Mouse (Mus musculus) MEL (cell line): ENCODE data around the gene Man2b2. TPM values are rescaled to one million over a fixed set of nuclear protein-coding genes. Genes with fewer than 3 reads are reported as not detected.

ENCODE experiments used
- DNase-seq: peaks from one replicate; pipeline ENCODE4 v3.0.0; 2011; ENCODE audit warnings: low read depth, low spot score
- H3K27ac ChIP-seq: 2 replicates; pipeline ENCODE4 v1.5.1; 2012; ENCODE audit warnings: low read depth, mild to moderate bottlenecking, control low read depth, low read length, moderate library complexity; ENCODE audit not compliant: control insufficient read depth
- H3K27me3 ChIP-seq, 2 experiments: fragments of 150-350 bp in 1 of 2; sonication (generic) in 1 of 2; 2 replicates each; pipeline ENCODE4 v1.6.1; 2012; ENCODE audit warnings: low read length in 2 of 2, mild to moderate bottlenecking in 2 of 2, improper control_type of control experiment in 1 of 2, moderate library complexity in 1 of 2; ENCODE audit not compliant: insufficient read depth in 2 of 2, control insufficient read depth in 1 of 2
- H3K36me3 ChIP-seq, 2 experiments: 2 replicates each; pipeline ENCODE4 v1.6.1; 2012 to 2014; ENCODE audit warnings: low read length in 2 of 2, improper control_type of control experiment in 1 of 2, inconsistent platforms in 1 of 2, mild to moderate bottlenecking in 1 of 2; ENCODE audit not compliant: insufficient read depth in 2 of 2, control insufficient read depth in 1 of 2
- H3K4me1 ChIP-seq, 2 experiments: fragments of 150-350 bp in 1 of 2; sonication (generic) in 1 of 2; 2 replicates each; pipeline ENCODE4 v1.6.1; 2012; ENCODE audit warnings: low read length in 2 of 2, improper control_type of control experiment in 1 of 2, mild to moderate bottlenecking in 1 of 2; ENCODE audit not compliant: insufficient read depth in 2 of 2, control insufficient read depth in 1 of 2
- H3K4me3 ChIP-seq, 2 experiments: fragments of 150-350 bp in 1 of 2; sonication (generic) in 1 of 2; 2 replicates each; pipeline ENCODE4 v1.5.1; 2012; ENCODE audit warnings: low read depth in 2 of 2, low read length in 2 of 2, mild to moderate bottlenecking in 2 of 2, moderate library complexity in 2 of 2, control low read depth in 1 of 2, improper control_type of control experiment in 1 of 2; ENCODE audit not compliant: control insufficient read depth in 1 of 2, insufficient read depth in 1 of 2
- H3K79me2 ChIP-seq: 2 replicates; pipeline ENCODE4 v1.6.1; 2012; ENCODE audit warnings: mild to moderate bottlenecking, low read length, moderate library complexity; ENCODE audit not compliant: control insufficient read depth, poor library complexity, insufficient read depth
- H3K9ac ChIP-seq: 2 replicates; pipeline ENCODE4 v1.6.1; 2012; ENCODE audit warnings: low read depth, mild to moderate bottlenecking, control low read depth, low read length, moderate library complexity; ENCODE audit not compliant: control insufficient read depth, poor library complexity, severe bottlenecking
- H3K9me3 ChIP-seq: fragments of 150-350 bp; sonication (generic); replicated peaks from 2 replicates; pipeline ENCODE4 v1.6.1; 2012; ENCODE audit warnings: mild to moderate bottlenecking, low read length, improper control_type of control experiment, moderate library complexity; ENCODE audit not compliant: insufficient read depth
- BHLHE40 ChIP-seq: IDR thresholded peaks from 2 replicates; pipeline ENCODE4 v1.6.1; 2012; ENCODE audit warnings: low read depth, mild to moderate bottlenecking, inconsistent platforms, low read length, improper control_type of control experiment, borderline replicate concordance
- CHD1 ChIP-seq: IDR thresholded peaks from 2 replicates; pipeline ENCODE4 v1.6.1; 2012; ENCODE audit warnings: low read depth, mild to moderate bottlenecking, inconsistent platforms, low read length, improper control_type of control experiment
- CHD2 ChIP-seq: IDR thresholded peaks from 2 replicates; pipeline ENCODE4 v1.6.1; 2011; ENCODE audit warnings: low read length, improper control_type of control experiment
- CTCF ChIP-seq, 3 experiments: IDR thresholded peaks in 2 of 3; conservative IDR thresholded peaks in 1 of 3; 2 replicates each; pipeline ENCODE4 v1.5.1; 2011 to 2012; ENCODE audit warnings: low read length in 3 of 3, low read depth in 2 of 3, mild to moderate bottlenecking in 2 of 3, improper control_type of control experiment in 1 of 3, inconsistent platforms in 1 of 3, mixed read lengths in 1 of 3, moderate library complexity in 1 of 3; ENCODE audit not compliant: control insufficient read depth in 1 of 3, insufficient read depth in 1 of 3, poor library complexity in 1 of 3, severe bottlenecking in 1 of 3
- E2F4 ChIP-seq: IDR thresholded peaks from 2 replicates; pipeline ENCODE4 v1.6.1; 2011; ENCODE audit warnings: low read depth, low read length, improper control_type of control experiment, borderline replicate concordance
- ELF1 ChIP-seq: IDR thresholded peaks from 2 replicates; pipeline ENCODE4 v1.6.1; 2014; ENCODE audit warnings: low read depth, mild to moderate bottlenecking, inconsistent platforms, low read length, improper control_type of control experiment, moderate library complexity
- EP300 ChIP-seq, 2 experiments: IDR thresholded peaks; 2 replicates each; pipeline ENCODE4 v1.6.1; 2011; ENCODE audit warnings: improper control_type of control experiment in 2 of 2, low read length in 2 of 2, low read depth in 1 of 2, mild to moderate bottlenecking in 1 of 2
- ETS1 ChIP-seq: IDR thresholded peaks from 2 replicates; pipeline ENCODE4 v1.6.1; 2012; ENCODE audit warnings: low read depth, mild to moderate bottlenecking, inconsistent platforms, low read length, improper control_type of control experiment, moderate library complexity
- GATA1 ChIP-seq: IDR thresholded peaks from 2 replicates; pipeline ENCODE4 v1.6.1; 2011; ENCODE audit warnings: low read depth, low read length, improper control_type of control experiment
- HCFC1 ChIP-seq: IDR thresholded peaks from 2 replicates; pipeline ENCODE4 v1.6.1; 2012; ENCODE audit warnings: low read depth, mild to moderate bottlenecking, inconsistent platforms, low read length, improper control_type of control experiment, moderate library complexity
- MAFK ChIP-seq: IDR thresholded peaks from 2 replicates; pipeline ENCODE4 v1.6.1; 2011; ENCODE audit warnings: low read depth, mild to moderate bottlenecking, low read length, improper control_type of control experiment, borderline replicate concordance
- MAX ChIP-seq: IDR thresholded peaks from 2 replicates; pipeline ENCODE4 v1.6.1; 2011; ENCODE audit warnings: low read length, improper control_type of control experiment
- MAZ ChIP-seq: IDR thresholded peaks from 2 replicates; pipeline ENCODE4 v1.6.1; 2012; ENCODE audit warnings: low read depth, mild to moderate bottlenecking, inconsistent platforms, low read length, improper control_type of control experiment
- MEF2A ChIP-seq: IDR thresholded peaks from 2 replicates; pipeline ENCODE4 v1.6.1; 2014; ENCODE audit warnings: low read depth, mild to moderate bottlenecking, inconsistent platforms, low read length, improper control_type of control experiment; ENCODE audit not compliant: poor library complexity, insufficient replicate concordance, severe bottlenecking; ENCODE audit errors: extremely low read depth
- MXI1 ChIP-seq: IDR thresholded peaks from 2 replicates; pipeline ENCODE4 v1.6.1; 2011; ENCODE audit warnings: mild to moderate bottlenecking, low read depth, low read length, improper control_type of control experiment
- MYC ChIP-seq: IDR thresholded peaks from 2 replicates; pipeline ENCODE4 v1.6.1; 2011; ENCODE audit warnings: low read depth, mild to moderate bottlenecking, low read length, improper control_type of control experiment, moderate library complexity
- NELFE ChIP-seq: IDR thresholded peaks from 2 replicates; pipeline ENCODE4 v1.6.1; 2011; ENCODE audit warnings: low read depth, low read length, improper control_type of control experiment
- NRF1 ChIP-seq: IDR thresholded peaks from 2 replicates; pipeline ENCODE4 v1.6.1; 2014; ENCODE audit warnings: low read depth, mild to moderate bottlenecking, inconsistent platforms, low read length, improper control_type of control experiment, moderate library complexity; ENCODE audit not compliant: poor library complexity, insufficient read depth, severe bottlenecking
- POLR2A ChIP-seq, 2 experiments: IDR thresholded peaks; 2 replicates each; pipeline ENCODE4 v1.6.1; 2011 to 2012; ENCODE audit warnings: low read length in 2 of 2, mild to moderate bottlenecking in 2 of 2, control low read depth in 1 of 2, improper control_type of control experiment in 1 of 2, low read depth in 1 of 2, moderate library complexity in 1 of 2; ENCODE audit not compliant: control insufficient read depth in 1 of 2, insufficient read depth in 1 of 2, poor library complexity in 1 of 2
- POLR2AphosphoS5 ChIP-seq: IDR thresholded peaks from 2 replicates; pipeline ENCODE4 v1.6.1; 2012; ENCODE audit warnings: low read depth, borderline replicate concordance, mild to moderate bottlenecking, inconsistent platforms, low read length, moderate library complexity, mixed read lengths
- RAD21 ChIP-seq: IDR thresholded peaks from 2 replicates; pipeline ENCODE4 v1.6.1; 2011; ENCODE audit warnings: mild to moderate bottlenecking, low read depth, low read length, improper control_type of control experiment
- SIN3A ChIP-seq: IDR thresholded peaks from 2 replicates; pipeline ENCODE4 v1.6.1; 2012; ENCODE audit warnings: low read length, improper control_type of control experiment, inconsistent platforms
- SMC3 ChIP-seq: IDR thresholded peaks from 2 replicates; pipeline ENCODE4 v1.6.1; 2011; ENCODE audit warnings: low read depth, low read length, improper control_type of control experiment
- TAL1 ChIP-seq: IDR thresholded peaks from 2 replicates; pipeline ENCODE4 v1.6.1; 2012; ENCODE audit warnings: mild to moderate bottlenecking, inconsistent platforms, low read length, moderate library complexity, mixed read lengths
- TBP ChIP-seq: IDR thresholded peaks from 2 replicates; pipeline ENCODE4 v1.8.0; 2011; ENCODE audit warnings: low read depth, low read length, improper control_type of control experiment
- TCF12 ChIP-seq: IDR thresholded peaks from 2 replicates; pipeline ENCODE4 v1.6.1; 2014; ENCODE audit warnings: low read depth, mild to moderate bottlenecking, inconsistent platforms, low read length, improper control_type of control experiment, moderate library complexity
- UBTF ChIP-seq: IDR thresholded peaks from 2 replicates; pipeline ENCODE4 v1.6.1; 2012; ENCODE audit warnings: low read depth, mild to moderate bottlenecking, inconsistent platforms, low read length, improper control_type of control experiment, moderate library complexity, borderline replicate concordance; ENCODE audit not compliant: insufficient read depth
- USF1 ChIP-seq: IDR thresholded peaks from 2 replicates; pipeline ENCODE4 v1.6.1; 2014; ENCODE audit warnings: low read depth, mild to moderate bottlenecking, inconsistent platforms, low read length, improper control_type of control experiment, moderate library complexity
- USF2 ChIP-seq, 2 experiments: IDR thresholded peaks; 2 replicates each; pipeline ENCODE4 v1.6.1; 2011 to 2012; ENCODE audit warnings: improper control_type of control experiment in 2 of 2, low read length in 2 of 2, borderline replicate concordance in 1 of 2, inconsistent platforms in 1 of 2, low read depth in 1 of 2, mild to moderate bottlenecking in 1 of 2; ENCODE audit not compliant: insufficient read depth in 1 of 2
- ZC3H11A ChIP-seq: IDR thresholded peaks from 2 replicates; pipeline ENCODE4 v1.6.1; 2012; ENCODE audit warnings: low read depth, mild to moderate bottlenecking, inconsistent platforms, low read length, improper control_type of control experiment
- ZKSCAN1 ChIP-seq: IDR thresholded peaks from 2 replicates; pipeline ENCODE4 v1.6.1; 2012; ENCODE audit warnings: low read depth, mild to moderate bottlenecking, inconsistent platforms, low read length, improper control_type of control experiment, moderate library complexity
- ZMIZ1 ChIP-seq: IDR thresholded peaks from 2 replicates; pipeline ENCODE4 v1.6.1; 2012; ENCODE audit warnings: low read depth, mild to moderate bottlenecking, inconsistent platforms, low read length, improper control_type of control experiment, moderate library complexity
- ZNF384 ChIP-seq: IDR thresholded peaks from 2 replicates; pipeline ENCODE4 v1.6.1; 2012; ENCODE audit warnings: low read depth, mild to moderate bottlenecking, inconsistent platforms, low read length, improper control_type of control experiment
- polyA plus RNA-seq, 2 experiments: library from polyadenylated mRNA; stranded (reverse) in 1 of 2; unstranded in 1 of 2; fragments of >175 nt in 1 of 2; fragments of >200 nt in 1 of 2; gene quantifications; 2 replicates each; pipeline versions ENCODE4 v1.2.1 to v1.2.4; 2012; ENCODE audit warnings: low replicate concordance in 2 of 2, low read depth in 1 of 2; ENCODE audit not compliant: insufficient read length in 2 of 2, insufficient read depth in 1 of 2, missing spikeins in 1 of 2
- total RNA-seq: library from RNA; depleted of rRNA; stranded (reverse); fragments of 300-350 nt; gene quantifications from 2 replicates; pipeline ENCODE4 v1.2.3, GENCODE M21; 2012; rRNA removed

Man2b2 gene
- total RNA-seq = 9.3 and 11.4 TPM in 2 replicates
- 10 to 100 TPM in 1 of 2 experiments, not detected in 1; 37.1 TPM for polyA plus RNA-seq

DNA sequence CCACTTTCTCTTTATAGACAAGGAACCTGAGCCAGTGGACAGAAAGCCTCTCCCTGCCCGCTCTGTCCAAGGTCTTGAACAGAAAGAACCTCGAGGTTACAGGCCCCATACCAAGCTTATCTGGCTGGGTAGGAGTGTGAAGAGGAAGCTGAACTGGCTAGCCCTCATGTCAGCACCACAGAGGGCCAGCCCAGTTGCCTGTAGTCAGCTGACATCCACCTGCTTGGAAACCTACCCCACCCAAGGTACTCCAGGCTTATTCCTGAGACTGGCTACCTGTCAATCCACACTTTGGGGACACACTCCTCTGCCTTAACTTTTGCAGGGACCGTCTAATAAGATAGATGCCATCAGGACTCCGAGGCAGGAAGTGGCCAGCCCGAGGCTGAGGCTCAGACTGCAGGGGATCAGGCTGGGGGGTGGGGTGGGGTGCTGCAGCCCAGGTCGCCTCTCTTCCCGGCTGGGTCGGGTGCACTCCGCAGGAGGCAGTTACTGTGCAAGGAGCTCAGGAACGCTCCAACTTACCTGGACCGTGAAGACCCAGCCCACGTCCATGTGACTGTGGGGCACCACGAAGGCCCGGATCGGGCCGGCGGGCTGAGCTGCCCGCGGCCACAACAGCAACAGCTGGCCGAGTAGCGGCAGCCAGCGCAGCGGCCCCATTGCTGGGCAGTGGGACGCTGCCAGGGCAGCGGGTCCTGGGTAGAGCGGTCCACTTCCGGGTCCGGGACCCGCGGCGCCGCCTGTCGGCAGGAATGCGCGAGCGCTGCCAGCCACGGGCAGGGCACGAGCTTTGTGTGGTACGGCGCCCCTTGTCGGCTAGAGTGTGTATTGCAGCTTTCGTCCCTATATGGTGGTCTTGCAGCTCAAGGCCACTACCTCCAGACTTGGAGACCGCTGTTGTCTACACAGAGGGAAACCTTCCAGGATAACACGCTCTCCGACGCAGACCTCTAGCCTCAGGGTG is at the start of gene Man2b2:
Gene Man2b2, minus strand, starts transcription at position 741 of the 967 bp plus-strand sequence.
- H3K9ac ChIP-seq = peak within 1 kb of the TSS; percentile 93
- H3K4me3 ChIP-seq = peak within 1 kb of the TSS; percentile 86 to 92
- peaks cover 0 to 13% of the 10 kb centered on the region in 2 experiments; a peak in 2 of 4 replicates for H3K4me1 ChIP-seq
- DNase-seq = peak; percentile 95
- H3K79me2 ChIP-seq = no peaks in the 10 kb centered on the region; the same call in 1 of the 2 replicates
- H3K36me3 ChIP-seq = peaks cover 2 to 3% of the 10 kb centered on the region in 2 experiments; a peak in 1 of 4 replicates
- H3K27me3 ChIP-seq = no peaks in the 10 kb centered on the region
- H3K9me3 ChIP-seq = no peaks in the 10 kb centered on the region
- TF ChIP-seq MAX = peak; percentile 82
- TF ChIP-seq POLR2A (IDR thresholded peaks at IDR 0.05; ENCODE audit: control insufficient read depth in 1 of 2, insufficient read depth in 1 of 2, low read depth in 1 of 2, low read length in 2 of 2, poor library complexity in 1 of 2) = peak; percentile 72 to 80
- peak; percentile 67 for TF ChIP-seq RAD21
- TF ChIP-seq ETS1 = peak; percentile 33; the same call in 1 of the 2 replicates
- peak in 1 of 2 experiments; percentile 37; a peak in 1 of 4 replicates for TF ChIP-seq EP300 (IDR thresholded peaks at IDR 0.05; ENCODE audit: low read depth in 1 of 2, low read length in 2 of 2)
- TF ChIP-seq NELFE = peak; percentile 80
- TF ChIP-seq ELF1 = peak; percentile 100
- TF ChIP-seq ZMIZ1 = peak; percentile 57; the same call in 1 of the 2 replicates
- TF ChIP-seq USF1 = peak; percentile 61
- TF ChIP-seq HCFC1 = peak; percentile 85
- TF ChIP-seq ZC3H11A = peak; percentile 57
- no peak for TF ChIP-seq ZKSCAN1
- TF ChIP-seq NRF1 = peak; percentile 27; the same call in 1 of the 2 replicates
- no peak for TF ChIP-seq MAFK
- TF ChIP-seq ZNF384 = peak; percentile 55; the same call in 1 of the 2 replicates
- peak in 2 of 3 experiments; percentile 98 to 100 for TF ChIP-seq CTCF (IDR thresholded peaks at IDR 0.05 in 2 of 3, conservative IDR thresholded peaks at IDR 0.05 in 1 of 3; ENCODE audit: control insufficient read depth in 1 of 3, insufficient read depth in 1 of 3, low read depth in 2 of 3, low read length in 3 of 3, poor library complexity in 1 of 3, severe bottlenecking in 1 of 3)
- TF ChIP-seq CHD2 = no peak
- TF ChIP-seq GATA1 = peak; percentile 57; the same call in 1 of the 2 replicates
- TF ChIP-seq MYC = peak; percentile 88
- peak; percentile 86; the same call in 1 of the 2 replicates for TF ChIP-seq MAZ
- no peak for TF ChIP-seq UBTF
- TF ChIP-seq TAL1 = no peak
- no peak for TF ChIP-seq USF2 (IDR thresholded peaks at IDR 0.05; ENCODE audit: borderline replicate concordance in 1 of 2, insufficient read depth in 1 of 2, low read depth in 1 of 2, low read length in 2 of 2)
- TF ChIP-seq SMC3 = peak; percentile 82
- TF ChIP-seq TCF12 = peak; percentile 69
- TF ChIP-seq POLR2AphosphoS5 = no peak
- peak; percentile 75 for TF ChIP-seq MXI1
- TF ChIP-seq MEF2A = no peak
- TF ChIP-seq TBP = 0 out of 2 replicates have a peak, but pooled peaks have one; percentile 22
- TF ChIP-seq CHD1 = no peak
- peak; percentile 92 for TF ChIP-seq SIN3A
- TF ChIP-seq BHLHE40 = peak; percentile 57; the same call in 1 of the 2 replicates
- TF ChIP-seq E2F4 = no peak
- peak within 1 kb of the TSS; percentile 30 for H3K27ac ChIP-seq
